Mouse (Mus musculus) testis, adult 2 months (tissue): Measurements from ENCODE around the gene Wdr78.

ENCODE experiments used
- CTCF ChIP-seq: fragments of 200-500 bp; IDR thresholded peaks from 2 replicates; pipeline ENCODE4 v1.5.1; 2012; ENCODE audit warnings: low read depth, mild to moderate bottlenecking, inconsistent platforms, low read length, moderate library complexity; ENCODE audit not compliant: control insufficient read depth, insufficient read depth, insufficient replicate concordance
- POLR2A ChIP-seq: fragments of 200-500 bp; IDR thresholded peaks from 2 replicates; pipeline ENCODE4 v1.6.1; 2012; ENCODE audit warnings: low read depth, mild to moderate bottlenecking, inconsistent platforms, low read length, moderate library complexity; ENCODE audit not compliant: control insufficient read depth

DNA sequence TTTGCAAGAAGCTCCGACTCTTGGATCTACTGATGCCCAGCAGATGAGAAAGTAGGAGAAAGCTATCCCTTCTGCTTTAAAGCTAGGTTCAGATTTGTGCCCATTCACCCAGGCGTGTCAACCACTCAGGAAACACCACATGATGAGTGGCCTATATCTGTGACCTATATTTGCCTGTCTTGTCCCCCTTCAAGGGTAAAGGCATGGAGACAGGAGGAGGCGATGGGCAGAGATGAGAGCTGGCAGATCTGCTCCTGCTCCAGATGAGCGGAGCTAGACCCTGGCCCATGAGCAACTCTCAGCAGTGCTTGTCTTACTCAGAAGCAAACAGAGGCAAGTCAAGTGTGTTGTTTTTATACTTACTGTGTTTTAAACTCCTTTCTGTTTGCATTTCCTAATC is 103.6 kb downstream of the Wdr78 start:
- TF ChIP-seq CTCF: no peak
- no peak for TF ChIP-seq POLR2A
